Mouse (Mus musculus) ES-Bruce4 (cell line): Measurements from ENCODE around the gene Fxyd1.
A peak's percentile ranks its signal among the peaks of the same experiment; 100 is the strongest.

Source experiments
- CTCF ChIP-seq: IDR thresholded peaks from one replicate; pipeline ENCODE4 v1.8.1; 2011; ENCODE audit warnings: low read depth, low read length
- EP300 ChIP-seq: IDR thresholded peaks from 2 replicates; pipeline ENCODE4 v1.6.1; 2011; ENCODE audit warnings: low read depth, low read length; ENCODE audit not compliant: insufficient read depth
- POLR2A ChIP-seq: IDR thresholded peaks from one replicate; pipeline ENCODE4 v1.8.1; 2011; ENCODE audit warnings: low read length; ENCODE audit not compliant: insufficient read depth

GRCm38 (mm10) chr7:31098697-31099611, 42.0 kb upstream of the Fxyd1 start:
- TF ChIP-seq CTCF (peak; percentile 39), POLR2A (no peak), EP300 (no peak)
